Mouse (Mus musculus) thymus, adult 2 months (tissue): ENCODE results near the gene Plaur. TPM values are rescaled to one million over a fixed set of nuclear protein-coding genes. Genes with fewer than 3 reads are reported as not detected.

Experiments
- DNase-seq: peaks from one replicate; pipeline ENCODE4 v3.0.0; 2021
- H3K27ac ChIP-seq: fragments of 200-500 bp; 2 replicates; pipeline ENCODE4 v1.5.1; 2012; ENCODE audit warnings: low read length, control low read depth; ENCODE audit not compliant: control insufficient read depth, insufficient read depth
- H3K27me3 ChIP-seq: fragments of 200-500 bp; 2 replicates; pipeline ENCODE4 v1.6.1; 2012; ENCODE audit warnings: mild to moderate bottlenecking, low read length, moderate library complexity, mixed read lengths; ENCODE audit not compliant: control insufficient read depth, insufficient read depth
- H3K36me3 ChIP-seq: fragments of 200-500 bp; 2 replicates; pipeline ENCODE4 v1.6.1; 2012; ENCODE audit warnings: mild to moderate bottlenecking, low read length, moderate library complexity; ENCODE audit not compliant: control insufficient read depth, insufficient read depth
- H3K4me1 ChIP-seq: fragments of 200-500 bp; replicated peaks from 2 replicates; pipeline ENCODE4 v1.6.1; 2012; ENCODE audit warnings: low read length; ENCODE audit not compliant: control insufficient read depth, insufficient read depth
- H3K4me3 ChIP-seq: fragments of 200-500 bp; 2 replicates; pipeline ENCODE4 v1.5.1; 2012; ENCODE audit warnings: mild to moderate bottlenecking, low read length, control low read depth, moderate library complexity; ENCODE audit not compliant: control insufficient read depth, insufficient read depth
- CTCF ChIP-seq: fragments of 200-500 bp; IDR thresholded peaks from 2 replicates; pipeline ENCODE4 v1.5.1; 2012; ENCODE audit warnings: mild to moderate bottlenecking, control low read depth, low read length, moderate library complexity, borderline replicate concordance; ENCODE audit not compliant: control insufficient read depth, poor library complexity, insufficient read depth; ENCODE audit errors: extremely low read depth
- POLR2A ChIP-seq: fragments of 200-500 bp; IDR thresholded peaks from 2 replicates; pipeline ENCODE4 v1.6.1; 2012; ENCODE audit warnings: mild to moderate bottlenecking, low read length, control low read depth, moderate library complexity; ENCODE audit not compliant: control insufficient read depth, poor library complexity, insufficient read depth; ENCODE audit errors: extremely low read depth
- WGBS: fragments of 180-500 bp; shearing (Covaris S2); methylation state at CpG from one replicate; pipeline ENCODE4 v1.1.7; 2018; 5-methylcytosine and 5-hydroxymethylcytosine counted together
- polyA plus RNA-seq: library from polyadenylated mRNA; depleted of rRNA; stranded (reverse); fragments of >200 nt; gene quantifications from 2 replicates; pipeline ENCODE4 v1.2.3, GENCODE M21; 2012

Plaur gene
- polyA plus RNA-seq, 1 experiment, result 9.5 TPM

- no peaks in the 10 kb centered on the region for H3K36me3 ChIP-seq
- DNase-seq, result peak; percentile 48
- TF ChIP-seq CTCF (peak; percentile 47; the same call in 1 of the 2 replicates), POLR2A (no peak)
- H3K4me3 ChIP-seq, result no peak overlapping the region
- no peak overlapping the region for H3K27ac ChIP-seq
- H3K4me1 ChIP-seq, result 0 out of 2 replicates have a peak, but pooled peaks cover 4% of the 10 kb centered on the region
- 51% methylated on average over 21 of the region's 21 CpGs for WGBS
- peaks cover 9% of the 10 kb centered on the region for H3K27me3 ChIP-seq
Observed at GRCm38 (mm10) chr7:24501492-24501891, 39.2 kb downstream of the Plaur start.

- peaks cover 9% of the 10 kb centered on the region for H3K27me3 ChIP-seq
- H3K4me1 ChIP-seq, result peaks cover 12% of the 10 kb centered on the region; the same call in 1 of the 2 replicates
- H3K27ac ChIP-seq, result no peak overlapping the region
- H3K4me3 ChIP-seq, result no peak overlapping the region
- 27% methylated on average over 10 of the region's 10 CpGs for WGBS
- DNase-seq, result no peak
- H3K36me3 ChIP-seq, result no peaks in the 10 kb centered on the region
- TF ChIP-seq POLR2A (no peak), CTCF (no peak)
Observed at GRCm38 (mm10) chr7:24504004-24504403, 41.7 kb downstream of the Plaur start.

GRCm38 (mm10) chr7:24504868-24505267 lies 42.6 kb downstream of the Plaur start:
- Histone ChIP-seq H3K36me3 (no peaks in the 10 kb centered on the region), H3K27ac (no peak overlapping the region), H3K4me3 (no peak overlapping the region), H3K27me3 (peaks cover 6% of the 10 kb centered on the region), H3K4me1 (peaks cover 9% of the 10 kb centered on the region; the same call in 1 of the 2 replicates)
- TF ChIP-seq CTCF (no peak), POLR2A (no peak)
- DNase-seq, result no peak
- WGBS, result 49% methylated on average over 4 of the region's 4 CpGs

GRCm38 (mm10) chr7:24505447-24506064 lies 43.3 kb downstream of the Plaur start:
- TF ChIP-seq CTCF (no peak), POLR2A (no peak)
- H3K27me3 ChIP-seq, result no peaks in the 10 kb centered on the region; the same call in none of the 2 replicates
- peaks cover 8% of the 10 kb centered on the region; the same call in 1 of the 2 replicates for H3K4me1 ChIP-seq
- no peak for DNase-seq
- H3K4me3 ChIP-seq, result no peak overlapping the region
- no peaks in the 10 kb centered on the region for H3K36me3 ChIP-seq
- 92% methylated on average over 15 of the region's 15 CpGs for WGBS
- no peak overlapping the region for H3K27ac ChIP-seq

- TF ChIP-seq POLR2A, result no peak
- no peak for TF ChIP-seq CTCF
- Histone ChIP-seq H3K36me3 (no peaks in the 10 kb centered on the region), H3K4me3 (no peak overlapping the region), H3K4me1 (peaks cover 8% of the 10 kb centered on the region; the same call in 1 of the 2 replicates), H3K27me3 (no peaks in the 10 kb centered on the region; the same call in 1 of the 2 replicates), H3K27ac (no peak overlapping the region)
- no peak for DNase-seq
- WGBS, result 69% methylated on average over 3 of the region's 3 CpGs
Observed at GRCm38 (mm10) chr7:24506065-24506459, 43.8 kb downstream of the Plaur start.

GRCm38 (mm10) chr7:24506476-24506837 lies 44.2 kb downstream of the Plaur start:
- TF ChIP-seq POLR2A (no peak), CTCF (no peak)
- DNase-seq, result no peak
- no peaks in the 10 kb centered on the region; the same call in 1 of the 2 replicates for H3K27me3 ChIP-seq
- peak overlapping the region; percentile 84 for H3K4me3 ChIP-seq
- peaks cover 8% of the 10 kb centered on the region; the same call in 1 of the 2 replicates for H3K4me1 ChIP-seq
- no peak overlapping the region for H3K27ac ChIP-seq
- 26% methylated on average over 12 of the region's 12 CpGs for WGBS
- H3K36me3 ChIP-seq, result no peaks in the 10 kb centered on the region
